ENCODE assay signal across 8 mouse cellular contexts in the genomic region with DNA sequence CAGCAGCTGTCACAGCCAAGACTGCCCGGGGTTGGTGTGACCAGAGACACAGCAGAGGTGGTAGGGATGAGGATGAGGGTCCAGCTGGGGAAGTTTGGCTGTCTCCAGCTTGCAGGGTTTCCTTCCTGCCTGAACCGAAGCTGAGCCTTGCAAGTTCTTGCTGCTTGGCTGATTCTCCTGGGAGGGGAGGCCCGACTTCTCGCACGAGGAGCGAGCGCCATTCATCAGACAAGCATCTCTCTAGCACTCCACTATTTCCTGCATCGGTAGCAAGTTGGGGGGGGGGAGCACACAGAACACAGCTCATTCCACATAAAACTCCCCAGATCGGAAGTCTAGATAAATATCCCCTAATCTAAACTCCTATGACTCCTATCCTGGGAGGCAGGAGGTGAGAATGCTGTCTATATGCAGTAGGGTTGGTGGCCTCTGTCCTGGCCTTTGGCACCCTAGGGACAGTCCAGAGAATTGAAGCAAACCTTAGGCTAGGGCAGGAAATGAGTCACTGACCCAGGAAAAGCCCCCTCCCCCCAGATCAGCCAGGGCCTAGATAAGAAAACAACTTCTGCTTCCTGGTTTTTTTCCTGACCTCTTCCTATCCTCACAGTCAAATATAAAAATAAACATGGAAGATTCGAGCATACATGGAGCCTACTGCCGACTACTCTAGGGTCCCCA. TPM values are rescaled to one million over a fixed set of nuclear protein-coding genes. Genes with fewer than 3 reads are reported as not detected.
DNase-seq lines count a peak whose midpoint lies in the region; ATAC-seq and TF ChIP-seq lines count a peak whose summit lies in the region.

No protein-coding gene starts in this region.

- TF ChIP-seq CTCF in brain, embryonic 14.5 days (IDR thresholded peaks at IDR 0.05; ENCODE audit: borderline replicate concordance, extremely low read depth, insufficient read depth, insufficient read length): no peak

- ATAC-seq in heart, embryonic 11.5 days (replicated peaks; ENCODE audit: insufficient number of reproducible peaks, low FRiP score, low TSS enrichment): no peak
- no peak for ATAC-seq in kidney, embryonic 14.5 days (ENCODE audit: low FRiP score, low TSS enrichment)

- 0 out of 2 replicates have a peak overlapping the region, but pooled peaks have one; percentile 15 for H3K4me3 ChIP-seq in heart, embryonic 11.5 days (ENCODE audit: low read depth, low read length)
- 0 out of 2 replicates have a peak overlapping the region, but pooled peaks have one; percentile 1 for H3K4me3 ChIP-seq in kidney, embryonic 14.5 days (ENCODE audit: low read length)

- peak overlapping the region; percentile 52 for H3K4me2 ChIP-seq in heart, embryonic 11.5 days
- peak overlapping the region; percentile 35 for H3K4me2 ChIP-seq in kidney, embryonic 14.5 days (replicated peaks; ENCODE audit: low read depth, low read length)

- no peaks in the 10 kb centered on the region for H3K27me3 ChIP-seq in heart, embryonic 11.5 days (ENCODE audit: control insufficient read depth, insufficient read depth, low read length)
- no peaks in the 10 kb centered on the region for H3K27me3 ChIP-seq in kidney, embryonic 14.5 days (ENCODE audit: control insufficient read depth, insufficient read depth, low read length)

- H3K27ac ChIP-seq in heart, embryonic 11.5 days (ENCODE audit: low read depth, low read length): peak overlapping the region; percentile 86
- H3K27ac ChIP-seq in kidney, embryonic 14.5 days (ENCODE audit: low read depth, low read length): peak overlapping the region; percentile 96

- no peaks in the 10 kb centered on the region for H3K9me3 ChIP-seq in heart, embryonic 11.5 days (replicated peaks; ENCODE audit: control insufficient read depth, low read length)
- no peaks in the 10 kb centered on the region for H3K9me3 ChIP-seq in kidney, embryonic 14.5 days (ENCODE audit: control insufficient read depth, low read length)

- H3K4me1 ChIP-seq in heart, embryonic 11.5 days (ENCODE audit: control insufficient read depth, insufficient read depth, low read length): peaks cover 54% of the 10 kb centered on the region
- peaks cover 48% of the 10 kb centered on the region for H3K4me1 ChIP-seq in kidney, embryonic 14.5 days (ENCODE audit: control insufficient read depth, insufficient read depth, low read length)

- peaks cover 4% of the 10 kb centered on the region; the same call in 1 of the 2 replicates for H3K36me3 ChIP-seq in heart, embryonic 11.5 days (ENCODE audit: control insufficient read depth, insufficient read depth, low read length)
- H3K36me3 ChIP-seq in kidney, embryonic 14.5 days (ENCODE audit: control insufficient read depth, insufficient read depth, low read length): peaks cover 4% of the 10 kb centered on the region; the same call in 1 of the 2 replicates

- H3K9ac ChIP-seq in heart, embryonic 11.5 days (ENCODE audit: low read depth, low read length): peak overlapping the region; percentile 63
- peak overlapping the region; percentile 46; the same call in 1 of the 2 replicates for H3K9ac ChIP-seq in kidney, embryonic 14.5 days (ENCODE audit: low read depth, low read length)

- peak; percentile 69 for DNase-seq in A20 (ENCODE audit: low read depth, low spot score)
- DNase-seq in brain, embryonic 14.5 days (ENCODE audit: low read depth): peak; percentile 46
- DNase-seq in lung, postnatal 10 days: peak; percentile 78
- peak; percentile 33 for DNase-seq in thymus, postnatal 0 days (ENCODE audit: low spot score)
- no peak for DNase-seq in right cerebral cortex, adult 18-20 months
- no peak for DNase-seq in cerebellum, postnatal 14 days

- 15% methylated on average over 11 of the region's 11 CpGs for WGBS in heart, embryonic 11.5 days (ENCODE audit: insufficient replicate concordance)
- WGBS in kidney, embryonic 14.5 days: 4% methylated on average over 11 of the region's 11 CpGs

- no peak for TF ChIP-seq POLR2A in brain, embryonic 14.5 days (IDR thresholded peaks at IDR 0.05; ENCODE audit: borderline replicate concordance, extremely low read depth, insufficient read depth, insufficient read length, poor library complexity, severe bottlenecking)

RNA-seq across cellular contexts. Expression of gene Fhl3, which starts 4.4 kb away (rescaled TPM):
- 3.8 and 5.8 TPM in 2 replicates for polyA plus RNA-seq in brain, embryonic 14.5 days (2012; rRNA removed)
- 6.3 and 6.4 TPM in 2 replicates for polyA plus RNA-seq in heart, embryonic 11.5 days (2014; fragmentation: Nextera tagmentation; extraction: Ambion mirVana)
- polyA plus RNA-seq in kidney, embryonic 14.5 days (2014; fragmentation: Nextera tagmentation; extraction: Ambion mirVana): 9.5 and 9.7 TPM in 2 replicates
- polyA plus RNA-seq in thymus, postnatal 0 days (2015; fragmentation: Nextera tagmentation; extraction: Ambion mirVana): 9.4 and 10.2 TPM in 2 replicates

RNA-seq across cellular contexts. Expression of gene Sf3a3, which starts 9.6 kb away (rescaled TPM):
- polyA plus RNA-seq in brain, embryonic 14.5 days (2012; rRNA removed): 53.1 and 59.7 TPM in 2 replicates
- 109 and 113 TPM in 2 replicates for polyA plus RNA-seq in heart, embryonic 11.5 days (2014; fragmentation: Nextera tagmentation; extraction: Ambion mirVana)
- 177 and 183 TPM in 2 replicates for polyA plus RNA-seq in kidney, embryonic 14.5 days (2014; fragmentation: Nextera tagmentation; extraction: Ambion mirVana)
- polyA plus RNA-seq in thymus, postnatal 0 days (2015; fragmentation: Nextera tagmentation; extraction: Ambion mirVana): 136 and 155 TPM in 2 replicates

RNA-seq across cellular contexts. Expression of gene Utp11, which starts 11.5 kb away (rescaled TPM):
- 22.4 and 22.6 TPM in 2 replicates for polyA plus RNA-seq in brain, embryonic 14.5 days (2012; rRNA removed)
- polyA plus RNA-seq in heart, embryonic 11.5 days (2014; fragmentation: Nextera tagmentation; extraction: Ambion mirVana): 57.1 and 60.7 TPM in 2 replicates
- polyA plus RNA-seq in kidney, embryonic 14.5 days (2014; fragmentation: Nextera tagmentation; extraction: Ambion mirVana): 67.9 and 93.7 TPM in 2 replicates
- 76.4 and 76.7 TPM in 2 replicates for polyA plus RNA-seq in thymus, postnatal 0 days (2015; fragmentation: Nextera tagmentation; extraction: Ambion mirVana)

RNA-seq across cellular contexts. Expression of gene Inpp5b, which starts 36.7 kb away (rescaled TPM):
- polyA plus RNA-seq in brain, embryonic 14.5 days (2012; rRNA removed): 44.9 and 47.3 TPM in 2 replicates
- 18.5 and 19.2 TPM in 2 replicates for polyA plus RNA-seq in heart, embryonic 11.5 days (2014; fragmentation: Nextera tagmentation; extraction: Ambion mirVana)
- polyA plus RNA-seq in kidney, embryonic 14.5 days (2014; fragmentation: Nextera tagmentation; extraction: Ambion mirVana): 22.2 and 26.4 TPM in 2 replicates
- 45.8 and 46.8 TPM in 2 replicates for polyA plus RNA-seq in thymus, postnatal 0 days (2015; fragmentation: Nextera tagmentation; extraction: Ambion mirVana)

RNA-seq across cellular contexts. Expression of gene Pou3f1, which starts 48.3 kb away (rescaled TPM):
- 21.3 and 23.1 TPM in 2 replicates for polyA plus RNA-seq in brain, embryonic 14.5 days (2012; rRNA removed)
- polyA plus RNA-seq in heart, embryonic 11.5 days (2014; fragmentation: Nextera tagmentation; extraction: Ambion mirVana): 0.21 and 0.24 TPM in 2 replicates
- polyA plus RNA-seq in kidney, embryonic 14.5 days (2014; fragmentation: Nextera tagmentation; extraction: Ambion mirVana): 1.6 and 1.7 TPM in 2 replicates
- 0.12 and 0.18 TPM in 2 replicates for polyA plus RNA-seq in thymus, postnatal 0 days (2015; fragmentation: Nextera tagmentation; extraction: Ambion mirVana)

Comparison
In these comparisons a context has a peak if more than half of its experiments do, and no peak if none do; other contexts are left out.
1. DNase-seq: peak in A20 (single experiment), brain, embryonic 14.5 days (single experiment), lung, postnatal 10 days (single experiment) and thymus, postnatal 0 days (single experiment); none in right cerebral cortex, adult 18-20 months (single experiment) and cerebellum, postnatal 14 days (0 of 2).